ENCODE assay signal across 11 mouse cellular contexts in genomic region chr13:99475033-99475432, GRCm38 (mm10). TPM values are rescaled to one million over a fixed set of nuclear protein-coding genes. Genes with fewer than 3 reads are reported as not detected.
DNase-seq lines count a peak whose midpoint lies in the region; ATAC-seq lines count a peak whose summit lies in the region.
"Had no signal": no experiment of that assay in that cellular context is flagged by ENCODE, and none has a peak within 500 bp of the region (broad histone marks: within the 10 kb centered on the region; RNA-seq: fewer than 3 reads in every experiment).

No protein-coding gene starts in this region.

- H3K4me3 ChIP-seq in heart, embryonic 15.5 days = no peak overlapping the region
- no peak overlapping the region for H3K4me3 ChIP-seq in embryonic facial prominence, embryonic 12.5 days
- no peak overlapping the region for H3K4me3 ChIP-seq in intestine, embryonic 15.5 days (replicated peaks)
- H3K4me3 ChIP-seq: myocyte had no signal

- intact Hi-C loops in heart, postnatal 36 days (cut with DNase I) = no loop called here
- intact Hi-C loops in left cerebral cortex, postnatal 36 days (cut with DNase I) = no loop called here

- peak overlapping the region; percentile 35; the same call in 1 of the 2 replicates for H3K4me2 ChIP-seq in heart, embryonic 15.5 days
- H3K4me2 ChIP-seq in embryonic facial prominence, embryonic 12.5 days (replicated peaks) = no peak overlapping the region; the same call in 1 of the 2 replicates
- no peak overlapping the region for H3K4me2 ChIP-seq in intestine, embryonic 15.5 days (replicated peaks)

- H3K27me3 ChIP-seq in heart, embryonic 15.5 days = no peaks in the 10 kb centered on the region
- no peaks in the 10 kb centered on the region for H3K27me3 ChIP-seq in embryonic facial prominence, embryonic 12.5 days
- no peaks in the 10 kb centered on the region for H3K27me3 ChIP-seq in intestine, embryonic 15.5 days (replicated peaks)

- no peak overlapping the region for H3K9ac ChIP-seq in heart, embryonic 15.5 days
- no peak overlapping the region for H3K9ac ChIP-seq in embryonic facial prominence, embryonic 12.5 days
- no peak overlapping the region for H3K9ac ChIP-seq in intestine, embryonic 15.5 days

- H3K4me1 ChIP-seq in heart, embryonic 15.5 days (replicated peaks) = peaks cover 24% of the 10 kb centered on the region
- H3K4me1 ChIP-seq in embryonic facial prominence, embryonic 12.5 days = peaks cover 14% of the 10 kb centered on the region
- peaks cover 11% of the 10 kb centered on the region for H3K4me1 ChIP-seq in intestine, embryonic 15.5 days (replicated peaks)

- DNase-seq in heart, postnatal 36 days = no peak
- peak; percentile 38 for DNase-seq in neural tube, embryonic 10.5 days (ENCODE audit: extremely low spot score, low spot score)
- DNase-seq in left cerebral cortex, postnatal 36 days (ENCODE audit: low spot score in 2 of 2) = no peak
- DNase-seq in adrenal gland, postnatal 36 days = no peak
- DNase-seq: right cerebral cortex, postnatal 25 days; thymus, adult 2 months had no signal

- no peaks in the 10 kb centered on the region for H3K9me3 ChIP-seq in heart, embryonic 15.5 days (replicated peaks)
- no peaks in the 10 kb centered on the region for H3K9me3 ChIP-seq in embryonic facial prominence, embryonic 12.5 days
- no peaks in the 10 kb centered on the region for H3K9me3 ChIP-seq in intestine, embryonic 15.5 days

- no peak for ATAC-seq in heart, embryonic 15.5 days (replicated peaks; ENCODE audit: insufficient number of reproducible peaks, insufficient read depth, low FRiP score, low read depth)
- ATAC-seq in embryonic facial prominence, embryonic 12.5 days (ENCODE audit: insufficient number of reproducible peaks, insufficient read depth, low FRiP score, low TSS enrichment) = no peak
- ATAC-seq in intestine, embryonic 15.5 days = 0 out of 2 replicates have a peak, but pooled peaks have one; percentile 12
- no peak for ATAC-seq in monocyte, adult 5-6 weeks (replicated peaks; ENCODE audit: insufficient number of reproducible peaks, low FRiP score, low TSS enrichment, poor library complexity, severe bottlenecking)

- H3K36me3 ChIP-seq in heart, embryonic 15.5 days = peaks cover 3% of the 10 kb centered on the region; the same call in 1 of the 2 replicates
- 0 out of 2 replicates have a peak, but pooled peaks cover 5% of the 10 kb centered on the region for H3K36me3 ChIP-seq in embryonic facial prominence, embryonic 12.5 days
- no peaks in the 10 kb centered on the region for H3K36me3 ChIP-seq in intestine, embryonic 15.5 days

- WGBS in heart, embryonic 15.5 days = 32% methylated on average over 5 of the region's 5 CpGs
- 22% methylated on average over 5 of the region's 5 CpGs for WGBS in embryonic facial prominence, embryonic 12.5 days
- WGBS in intestine, embryonic 15.5 days = 12% methylated on average over 5 of the region's 5 CpGs

- peak overlapping the region; percentile 67; the same call in 1 of the 2 replicates for H3K27ac ChIP-seq in heart, embryonic 15.5 days
- H3K27ac ChIP-seq in embryonic facial prominence, embryonic 12.5 days = peak overlapping the region; percentile 33
- H3K27ac ChIP-seq in intestine, embryonic 15.5 days = no peak overlapping the region

RNA-seq across cellular contexts. Expression of gene Map1b, which starts 41.3 kb away (rescaled TPM):
- 99.2 and 110 TPM in 2 replicates for polyA plus RNA-seq in heart, embryonic 15.5 days (2015; fragmentation: Nextera tagmentation; extraction: Ambion mirVana)
- 10 to 100 TPM; 11.8 to 14.4 TPM for total RNA-seq in heart, postnatal 36 days (2021)
- polyA plus RNA-seq in embryonic facial prominence, embryonic 12.5 days (2016; fragmentation: Nextera tagmentation; extraction: Ambion mirVana) = 272 and 301 TPM in 2 replicates
- polyA plus RNA-seq in intestine, embryonic 15.5 days (2015; fragmentation: Nextera tagmentation; extraction: Ambion mirVana) = 104 and 116 TPM in 2 replicates
- 100 to 1,000 TPM; 586 to 655 TPM for total RNA-seq in left cerebral cortex, postnatal 36 days (2021)
- total RNA-seq in monocyte, adult 5-6 weeks (2017) = 0.11 to 0.19 TPM (median 0.19 TPM) in 3 replicates
- 100 to 1,000 TPM in 1 of 2 experiments, 10 to 100 TPM in 1; 65.1 to 216 TPM for total RNA-seq in adrenal gland, postnatal 36 days (2021)

Comparison
In these comparisons a context has a peak if more than half of its experiments do, and no peak if none do; other contexts are left out.
1. RNA of gene Map1b, which starts 41.3 kb away (total RNA-seq): 586 to 655 TPM in left cerebral cortex, postnatal 36 days, 65.1 to 216 TPM in adrenal gland, postnatal 36 days and 11.8 to 14.4 TPM in heart, postnatal 36 days; 0.11 to 0.19 TPM in monocyte, adult 5-6 weeks; every median in the first group is over 10 times any median in the second.